Mouse (Mus musculus) layer of hippocampus, adult 9-11 months (tissue): ENCODE data around the gene Enpp5.

ENCODE experiments used
- DNase-seq: peaks from one replicate; pipeline ENCODE4 v3.0.0; 2022

Gene Enpp5

DNA sequence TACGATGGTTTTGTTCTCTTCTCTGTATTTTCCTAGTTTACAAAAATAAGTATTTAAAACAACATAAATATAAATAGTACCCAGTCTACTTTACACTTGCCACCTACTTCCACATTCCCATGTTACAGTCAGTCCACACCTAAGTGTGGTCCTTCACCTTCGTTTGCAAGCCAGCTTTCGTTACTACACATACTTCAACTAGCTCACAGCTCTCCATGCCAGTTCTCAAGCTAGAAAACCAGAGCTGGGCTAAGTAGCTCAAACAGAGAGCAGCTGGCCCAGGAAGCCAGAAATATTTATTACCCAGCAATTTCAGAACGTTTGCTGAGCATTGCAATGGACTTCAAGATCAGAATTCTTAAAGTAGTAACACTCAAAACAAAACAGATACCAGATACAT is 21.9 kb downstream of the Enpp5 start:
- DNase-seq, result no peak

GRCm38 (mm10) chr17:44100906-44101305 is 22.3 kb downstream of the Enpp5 start:
- DNase-seq, result no peak

- DNase-seq, result no peak
Measured at GRCm38 (mm10) chr17:44101961-44102360, 23.3 kb downstream of the Enpp5 start.

- DNase-seq, result peak; percentile 93
Measured at GRCm38 (mm10) chr17:44105287-44106138, 26.9 kb downstream of the Enpp5 start, which contains the start of gene Enpp4. Gene Enpp4, minus strand, starts transcription at chr17:44105809.

- no peak for DNase-seq
Measured at GRCm38 (mm10) chr17:44108331-44108730, 29.7 kb downstream of the Enpp5 start.

GRCm38 (mm10) chr17:44116584-44116983 is 38.0 kb downstream of the Enpp5 start:
- DNase-seq, result no peak

GRCm38 (mm10) chr17:44117721-44118120 is 39.1 kb downstream of the Enpp5 start:
- no peak for DNase-seq

DNA sequence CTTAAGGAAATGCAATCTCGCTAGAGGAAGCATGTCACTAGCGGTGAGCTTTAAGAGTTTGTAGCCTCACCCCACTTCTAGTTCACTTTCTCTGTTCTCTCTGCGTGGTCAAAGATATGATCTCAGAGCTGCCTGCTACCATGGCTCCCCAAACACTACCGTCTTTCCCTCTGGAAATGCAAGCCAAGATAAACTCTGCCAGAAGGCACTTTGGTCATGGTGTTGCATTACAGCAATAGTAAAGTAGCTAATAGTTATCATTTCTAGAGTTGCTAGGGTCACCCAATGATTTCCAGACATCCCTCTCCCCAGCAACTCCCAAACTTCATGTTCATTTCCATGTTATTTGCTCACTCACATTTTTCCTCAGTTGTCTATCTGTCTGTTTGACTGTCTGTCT is 39.6 kb downstream of the Enpp5 start:
- no peak for DNase-seq

DNA sequence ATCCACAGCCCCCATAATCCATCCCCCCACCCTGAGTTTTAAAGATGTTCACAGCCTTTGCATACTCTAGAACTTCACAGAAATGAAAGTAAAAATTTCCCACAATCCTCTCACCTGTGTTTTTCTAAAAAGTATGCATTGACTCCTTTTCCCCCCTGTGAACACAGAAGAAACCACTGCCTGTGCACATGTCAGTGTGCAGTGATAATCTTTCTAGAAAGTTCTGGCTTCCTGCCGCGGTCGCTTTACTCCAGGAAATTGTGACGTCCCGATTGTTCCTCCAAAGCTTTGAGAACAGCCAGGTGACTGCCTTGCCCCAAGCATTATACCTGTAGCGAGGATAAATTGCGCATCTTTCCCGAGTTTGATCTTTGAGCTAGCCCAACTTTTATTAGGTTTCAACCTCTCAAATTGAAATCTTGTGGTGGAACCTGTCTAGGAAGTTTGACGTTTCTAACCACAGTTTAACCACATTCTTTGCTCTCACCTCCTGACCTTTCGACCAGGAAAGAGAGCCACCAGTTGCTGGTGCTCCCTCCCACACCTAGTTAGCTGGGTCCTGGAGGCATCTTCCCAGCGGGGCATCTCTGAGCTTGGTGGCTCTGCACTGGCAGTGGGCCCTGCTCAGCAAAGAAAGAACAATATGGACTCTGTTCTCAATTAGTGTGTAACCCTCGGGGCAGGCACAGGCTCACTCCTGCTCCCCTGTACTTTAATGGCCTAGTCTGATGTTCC is 42.9 kb downstream of the Enpp5 start:
- peak; percentile 38 for DNase-seq

- no peak for DNase-seq
Measured at GRCm38 (mm10) chr17:44129092-44129750, 50.6 kb downstream of the Enpp5 start.

DNA sequence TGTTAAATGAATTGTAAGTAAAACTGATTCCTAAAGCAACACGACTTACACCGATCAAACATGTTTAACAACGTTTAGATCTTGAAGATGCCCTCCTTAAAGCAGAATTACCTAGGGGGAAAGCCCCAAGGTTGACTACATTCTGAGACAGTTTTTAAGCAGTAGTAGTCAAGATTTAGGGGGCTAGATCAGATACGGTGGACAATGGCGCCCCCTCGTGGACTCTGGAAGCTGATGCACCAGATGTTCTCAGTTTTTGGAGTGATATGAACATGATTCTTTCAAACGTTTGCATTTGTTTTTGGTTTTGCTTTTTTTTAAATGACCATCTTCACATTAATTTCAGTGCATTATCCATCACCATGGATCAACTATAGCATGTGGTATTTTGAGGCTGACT is 51.8 kb downstream of the Enpp5 start:
- DNase-seq, result peak; percentile 23

- DNase-seq, result no peak
Measured at GRCm38 (mm10) chr17:44134106-44134505, 55.5 kb downstream of the Enpp5 start.

DNA sequence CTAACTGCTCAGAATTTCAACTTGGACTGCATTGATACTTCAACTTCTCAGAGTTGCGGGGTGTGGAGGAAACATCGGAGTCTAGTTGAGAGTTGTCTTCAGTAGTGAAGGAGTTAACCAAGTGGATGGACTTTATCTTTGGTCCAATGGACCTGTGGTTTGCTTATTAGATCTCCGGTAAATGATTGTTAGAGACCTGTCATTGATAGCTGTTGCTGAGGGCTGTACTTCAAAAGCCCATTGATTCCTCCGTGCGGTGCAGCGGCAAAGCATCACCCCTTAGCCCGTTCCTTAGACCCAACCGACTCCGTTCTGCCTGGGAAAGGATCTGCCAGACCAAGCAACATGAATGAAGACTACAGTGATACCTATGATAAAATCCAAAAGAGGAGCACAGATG is 55.9 kb downstream of the Enpp5 start:
- DNase-seq, result no peak

DNA sequence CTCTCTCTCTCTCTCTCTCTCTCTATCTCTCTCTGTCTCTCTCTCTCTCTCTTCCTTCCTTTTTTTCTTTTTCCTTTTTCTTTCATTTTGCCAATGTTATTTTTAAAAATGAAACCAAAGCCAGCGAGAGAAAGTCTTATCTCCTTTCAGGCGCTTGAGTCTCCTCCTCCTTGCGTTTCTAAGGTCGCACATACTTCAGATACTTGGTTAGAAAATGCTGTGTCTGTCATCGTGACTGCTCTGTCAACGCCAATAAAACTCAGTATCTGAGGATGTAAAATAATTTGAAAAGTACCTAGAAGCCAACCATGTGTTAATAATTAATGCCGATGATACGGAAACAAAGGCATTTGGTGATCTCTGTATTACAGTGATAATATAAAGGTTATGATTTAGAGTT is 57.4 kb downstream of the Enpp5 start:
- no peak for DNase-seq
